In genomic region chr14:79521471-79522117, GRCm38 (mm10) we compare ENCODE assay signal across 9 mouse cellular contexts. TPM values are rescaled to one million over a fixed set of nuclear protein-coding genes. Genes with fewer than 3 reads are reported as not detected.
DNase-seq lines count a peak whose midpoint lies in the region; ATAC-seq and TF ChIP-seq lines count a peak whose summit lies in the region.
"Had no signal": no experiment of that assay in that cellular context is flagged by ENCODE, and none has a peak within 500 bp of the region (broad histone marks: within the 10 kb centered on the region; RNA-seq: fewer than 3 reads in every experiment).

No protein-coding gene starts in this region.

- H3K9ac ChIP-seq in kidney, embryonic 16.5 days (replicated peaks; ENCODE audit: low read length): no peak overlapping the region
- no peak overlapping the region for H3K9ac ChIP-seq in hindbrain, embryonic 14.5 days

- no peak for DNase-seq in kidney, postnatal 36 days
- DNase-seq in G1E (ENCODE audit: low spot score): no peak
- peak; percentile 78 for DNase-seq in naive thymus-derived CD4-positive, alpha-beta T cell, adult 2 months (ENCODE audit: low read depth)
- DNase-seq in hindbrain, embryonic 14.5 days (ENCODE audit: low spot score): no peak
- no peak for DNase-seq in cerebellum, adult 9-10 months
- no peak for DNase-seq in frontal cortex, postnatal 36 days (ENCODE audit: low spot score in 2 of 2)

- no peaks in the 10 kb centered on the region for H3K36me3 ChIP-seq in kidney, embryonic 16.5 days (ENCODE audit: insufficient read depth, low read length)
- peaks cover 46% of the 10 kb centered on the region for H3K36me3 ChIP-seq in G1E (replicated peaks)
- no peaks in the 10 kb centered on the region for H3K36me3 ChIP-seq in hindbrain, embryonic 14.5 days (replicated peaks; ENCODE audit: control insufficient read depth, insufficient read depth)
- H3K36me3 ChIP-seq: midbrain, embryonic 10.5 days had no signal

- no peak overlapping the region for H3K4me2 ChIP-seq in kidney, embryonic 16.5 days (replicated peaks; ENCODE audit: low read depth, low read length)
- no peak overlapping the region for H3K4me2 ChIP-seq in hindbrain, embryonic 14.5 days (replicated peaks)

- no peak overlapping the region for H3K4me3 ChIP-seq in kidney, embryonic 16.5 days (ENCODE audit: low read length)
- no peak overlapping the region for H3K4me3 ChIP-seq in G1E (ENCODE audit: low read depth, low read length)
- no peak overlapping the region for H3K4me3 ChIP-seq in hindbrain, embryonic 14.5 days (replicated peaks; ENCODE audit: low read length)
- H3K4me3 ChIP-seq: midbrain, embryonic 10.5 days had no signal

- no peak for ATAC-seq in kidney, embryonic 16.5 days (ENCODE audit: low FRiP score, low TSS enrichment)
- peak; percentile 57 for ATAC-seq in G1E (ENCODE audit: extremely low read depth, insufficient number of reproducible peaks, low FRiP score, poor library complexity, severe bottlenecking)
- peak; percentile 42 for ATAC-seq in erythroblast, adult 5-6 weeks (replicated peaks; ENCODE audit: low FRiP score, poor library complexity, severe bottlenecking)
- no peak for ATAC-seq in hindbrain, embryonic 14.5 days (ENCODE audit: low FRiP score)

- H3K27ac ChIP-seq in kidney, embryonic 16.5 days (ENCODE audit: low read length): peak overlapping the region; percentile 31; the same call in 1 of the 2 replicates
- H3K27ac ChIP-seq in hindbrain, embryonic 14.5 days: no peak overlapping the region
- H3K27ac ChIP-seq: midbrain, embryonic 10.5 days had no signal

- TF ChIP-seq CTCF in G1E (IDR thresholded peaks at IDR 0.05; ENCODE audit: low read depth, low read length): no peak

- WGBS in kidney, embryonic 16.5 days: 72% methylated on average over 6 of the region's 6 CpGs
- 77% methylated on average over 6 of the region's 6 CpGs for WGBS in hindbrain, embryonic 14.5 days

- peaks cover 5% of the 10 kb centered on the region; the same call in 1 of the 2 replicates for H3K4me1 ChIP-seq in kidney, embryonic 16.5 days (ENCODE audit: insufficient read depth, low read length)
- H3K4me1 ChIP-seq in G1E (ENCODE audit: insufficient read depth, low read depth, low read length): peaks cover 60% of the 10 kb centered on the region
- H3K4me1 ChIP-seq in hindbrain, embryonic 14.5 days (replicated peaks; ENCODE audit: control insufficient read depth, insufficient read depth, low read length): no peaks in the 10 kb centered on the region
- H3K4me1 ChIP-seq: midbrain, embryonic 10.5 days had no signal

- no peaks in the 10 kb centered on the region for H3K9me3 ChIP-seq in kidney, embryonic 16.5 days (ENCODE audit: low read length)
- H3K9me3 ChIP-seq in G1E (replicated peaks): no peaks in the 10 kb centered on the region
- H3K9me3 ChIP-seq in hindbrain, embryonic 14.5 days (ENCODE audit: control insufficient read depth, low read length): no peaks in the 10 kb centered on the region
- H3K9me3 ChIP-seq: midbrain, embryonic 10.5 days had no signal

- H3K27me3 ChIP-seq in kidney, embryonic 16.5 days (ENCODE audit: insufficient read depth, low read length): no peaks in the 10 kb centered on the region
- no peaks in the 10 kb centered on the region for H3K27me3 ChIP-seq in G1E (ENCODE audit: insufficient read depth, low read length)
- no peaks in the 10 kb centered on the region for H3K27me3 ChIP-seq in hindbrain, embryonic 14.5 days (ENCODE audit: control insufficient read depth, insufficient read depth, low read length)

RNA-seq across cellular contexts. Expression of gene Wbp4, which starts 40.3 kb away (rescaled TPM):
- 37.0 and 39.1 TPM in 2 replicates for polyA plus RNA-seq in kidney, embryonic 16.5 days (2015; fragmentation: Nextera tagmentation; extraction: Ambion mirVana)
- total RNA-seq in G1E (2014; fragmentation: Nextera tagmentation) (82.6 and 83.6 TPM in 2 replicates), G1E (2017) (101 and 110 TPM in 2 replicates)
- 8.8 and 9.5 TPM in 2 replicates for polyA plus RNA-seq in G1E (2012)
- 12.1 and 13.0 TPM in 2 replicates for total RNA-seq in erythroblast, adult 5-6 weeks (2015; ENCODE audit: low replicate concordance)
- 30.7 and 45.6 TPM in 2 replicates for total RNA-seq in erythroblast, adult 5-6 weeks (2017; ENCODE audit: low replicate concordance)
- 40.5 and 40.9 TPM in 2 replicates for polyA plus RNA-seq in hindbrain, embryonic 14.5 days (2014; fragmentation: Nextera tagmentation; extraction: Ambion mirVana)

RNA-seq across cellular contexts. Expression of gene Elf1, which starts 40.6 kb away (rescaled TPM):
- polyA plus RNA-seq in kidney, embryonic 16.5 days (2015; fragmentation: Nextera tagmentation; extraction: Ambion mirVana): 10.2 and 10.3 TPM in 2 replicates
- 77.0 and 79.0 TPM in 2 replicates for total RNA-seq in G1E (2014; fragmentation: Nextera tagmentation)
- 127 and 141 TPM in 2 replicates for total RNA-seq in G1E (2017)
- 4.7 and 6.3 TPM in 2 replicates for polyA plus RNA-seq in G1E (2012)
- total RNA-seq in erythroblast, adult 5-6 weeks (2015; ENCODE audit: low replicate concordance): 38.8 and 45.6 TPM in 2 replicates
- total RNA-seq in erythroblast, adult 5-6 weeks (2017; ENCODE audit: low replicate concordance): 83.8 and 92.9 TPM in 2 replicates
- 3.8 and 3.9 TPM in 2 replicates for polyA plus RNA-seq in hindbrain, embryonic 14.5 days (2014; fragmentation: Nextera tagmentation; extraction: Ambion mirVana)

Comparison
In these comparisons a context has a peak if more than half of its experiments do, and no peak if none do; other contexts are left out.
1. ATAC-seq: peak in G1E (single experiment) and erythroblast, adult 5-6 weeks (single experiment); none in kidney, embryonic 16.5 days (single experiment) and hindbrain, embryonic 14.5 days (single experiment).